Mouse (Mus musculus): ENCODE data around the gene Ikbip. TPM values are rescaled to one million over a fixed set of nuclear protein-coding genes. Genes with fewer than 3 reads are reported as not detected.

Gene Ikbip
- polyA plus RNA-seq (2015; fragmentation: Nextera tagmentation; extraction: Ambion mirVana), result 13.0 and 14.7 TPM in 2 replicates

DNA sequence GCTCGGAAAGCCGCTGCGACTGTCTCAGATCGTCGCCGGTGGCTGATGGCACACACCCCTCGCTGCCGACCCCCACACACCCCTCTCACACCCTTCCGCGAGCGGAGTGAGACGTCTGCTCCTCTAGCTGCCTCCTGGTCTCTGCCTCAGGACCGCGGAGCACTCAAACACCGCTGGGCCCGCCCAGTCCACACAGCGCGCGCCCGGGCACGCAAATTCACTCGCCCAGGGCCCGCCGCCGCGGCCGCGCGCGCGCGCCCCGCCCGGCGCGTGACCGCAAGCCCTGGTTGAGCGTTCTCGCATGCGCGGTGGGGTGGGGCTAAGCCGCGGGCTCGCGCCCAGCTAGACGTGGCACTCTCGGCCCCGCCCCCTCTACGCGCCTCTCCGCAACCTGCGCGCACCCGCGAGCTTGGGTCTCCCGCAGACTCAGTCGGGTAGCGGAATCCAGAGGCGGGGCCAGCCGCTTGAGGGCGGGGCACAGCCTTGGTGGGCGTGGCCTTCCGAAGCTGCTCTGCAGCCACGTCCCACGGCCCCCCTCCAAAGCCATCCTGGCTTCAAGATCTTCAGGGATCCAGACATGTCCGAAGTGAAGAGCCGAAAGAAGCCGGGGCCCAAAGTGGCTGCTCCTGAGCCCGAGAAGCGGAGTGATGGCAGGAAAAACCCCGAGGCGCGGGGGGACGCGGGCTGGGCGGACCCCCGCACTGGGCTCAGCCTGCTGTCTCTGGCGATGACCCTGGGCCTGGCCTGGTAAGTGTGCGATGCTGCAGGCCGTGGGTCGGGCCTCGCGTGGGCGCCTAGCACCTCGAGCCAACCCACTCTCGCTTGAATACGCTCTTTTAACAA, at the start of gene Ikbip, which contains the start of gene Apaf1:
Ikbip (plus strand) TSS at position 391 of the 843 bp plus-strand sequence.
Apaf1 (minus strand) TSS at position 221 of the 843 bp plus-strand sequence.
- Histone ChIP-seq H3K9ac (peak within 1 kb of the TSS; percentile 90), H3K4me3 (peak within 1 kb of the TSS; percentile 89), H3K4me1 (peaks cover 13% of the 10 kb centered on the region), H3K4me2 (peak within 1 kb of the TSS; percentile 74), H3K9me3 (replicated peaks) (no peaks in the 10 kb centered on the region), H3K27ac (peak within 1 kb of the TSS; percentile 83), H3K27me3 (no peaks in the 10 kb centered on the region), H3K36me3 (ENCODE audit: poor library complexity, severe bottlenecking) (peaks cover 8% of the 10 kb centered on the region)
- 1% methylated on average over 57 of the region's 87 CpGs for WGBS
- peak; percentile 96 for ATAC-seq

DNA sequence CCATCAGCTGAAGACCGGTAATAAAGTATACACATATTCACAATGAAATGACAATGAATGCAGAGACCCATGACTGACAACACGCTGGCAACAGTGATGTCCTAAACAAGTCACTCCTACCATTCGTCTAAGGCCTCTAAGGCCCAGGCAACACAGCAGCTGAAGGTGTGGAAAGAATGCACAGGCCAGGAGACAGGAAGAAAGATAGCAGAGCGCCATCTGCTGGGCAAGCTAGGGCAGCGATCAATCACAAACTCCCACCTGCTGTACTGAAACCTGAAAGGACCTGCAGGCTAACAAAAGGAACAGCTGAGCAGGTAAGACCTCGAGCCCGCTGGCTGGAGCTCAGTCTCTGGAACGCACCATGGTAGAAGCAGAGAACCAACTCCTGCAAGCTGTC, 48.8 kb upstream of the Ikbip start:
- no peaks in the 10 kb centered on the region for H3K9me3 ChIP-seq (replicated peaks)
- 22% methylated on average over 8 of the region's 8 CpGs for WGBS
- ATAC-seq, result peak; percentile 81
- H3K4me3 ChIP-seq, result no peak overlapping the region
- H3K4me1 ChIP-seq, result no peaks in the 10 kb centered on the region
- H3K36me3 ChIP-seq (ENCODE audit: poor library complexity, severe bottlenecking), result peaks cover 34% of the 10 kb centered on the region
- no peaks in the 10 kb centered on the region for H3K27me3 ChIP-seq
- H3K9ac ChIP-seq, result no peak overlapping the region
- H3K4me2 ChIP-seq, result no peak overlapping the region
- H3K27ac ChIP-seq, result no peak overlapping the region

DNA sequence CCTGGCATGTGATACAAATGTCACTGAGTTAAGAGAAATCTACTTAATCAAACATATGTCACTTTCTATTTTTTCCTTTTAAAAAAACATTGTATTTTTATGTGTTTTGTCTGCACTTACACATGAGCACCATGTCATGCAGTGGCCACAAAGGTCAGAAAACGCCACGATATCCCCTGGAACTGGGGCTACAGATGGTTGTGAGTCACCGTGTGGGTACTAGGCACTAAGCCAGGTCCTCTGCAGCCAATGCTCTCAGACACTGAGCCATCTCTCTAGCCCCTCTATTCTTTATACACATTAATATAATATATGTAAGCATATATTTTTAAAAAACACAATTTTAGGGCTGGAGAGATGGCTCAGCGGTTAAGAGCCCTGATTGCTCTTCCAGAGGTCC, 33.0 kb upstream of the Ikbip start:
- Histone ChIP-seq H3K9me3 (replicated peaks) (no peaks in the 10 kb centered on the region), H3K4me1 (no peaks in the 10 kb centered on the region), H3K4me3 (no peak overlapping the region), H3K27ac (no peak overlapping the region), H3K36me3 (ENCODE audit: poor library complexity, severe bottlenecking) (peaks cover 61% of the 10 kb centered on the region), H3K4me2 (no peak overlapping the region), H3K27me3 (no peaks in the 10 kb centered on the region), H3K9ac (no peak overlapping the region)
- ATAC-seq, result no peak
- 93% methylated on average over 4 of the region's 4 CpGs for WGBS

DNA sequence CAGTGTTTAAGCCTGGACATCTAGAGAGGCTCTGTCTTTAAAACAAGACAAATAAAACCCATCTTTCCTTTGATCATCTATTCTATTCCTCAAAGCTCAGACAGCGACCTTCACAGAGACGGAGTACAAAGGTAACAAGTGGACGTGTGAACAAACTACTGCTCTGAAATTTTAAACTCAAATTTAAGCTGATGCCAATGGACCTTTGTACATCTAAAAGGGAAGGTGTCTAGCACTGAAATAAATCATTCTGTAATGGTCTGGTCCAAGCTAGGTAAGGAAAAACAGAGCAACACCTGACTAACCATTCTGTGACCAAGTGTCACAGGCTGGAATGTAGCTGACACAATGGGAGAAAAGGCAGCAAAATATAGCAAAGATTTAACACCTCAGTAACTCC, 31.6 kb upstream of the Ikbip start:
- no peak overlapping the region for H3K4me3 ChIP-seq
- no peak overlapping the region for H3K4me2 ChIP-seq
- H3K9ac ChIP-seq, result no peak overlapping the region
- no peaks in the 10 kb centered on the region for H3K9me3 ChIP-seq (replicated peaks)
- WGBS, result 91% methylated on average over 3 of the region's 3 CpGs
- H3K27me3 ChIP-seq, result no peaks in the 10 kb centered on the region
- H3K4me1 ChIP-seq, result no peaks in the 10 kb centered on the region
- no peak overlapping the region for H3K27ac ChIP-seq
- peaks cover 70% of the 10 kb centered on the region for H3K36me3 ChIP-seq (ENCODE audit: poor library complexity, severe bottlenecking)
- ATAC-seq, result no peak

DNA sequence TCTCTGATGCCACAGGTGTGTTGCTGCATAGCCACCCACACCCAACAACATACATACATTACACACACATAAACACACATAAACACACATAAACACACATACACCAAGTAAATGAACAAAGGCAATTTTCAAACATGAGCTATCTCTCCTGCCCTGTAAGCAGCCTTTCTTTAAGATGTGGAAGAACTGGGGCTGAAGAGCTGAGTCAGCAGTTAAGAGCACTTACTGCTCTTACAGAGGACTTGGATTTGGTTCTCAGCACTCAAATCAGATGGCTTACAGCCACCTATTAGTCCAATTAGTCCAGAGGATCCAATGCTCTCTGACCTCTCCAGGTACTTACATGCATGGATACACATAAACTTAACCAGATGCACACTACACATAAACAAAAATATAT, 30.0 kb upstream of the Ikbip start:
- no peak overlapping the region for H3K9ac ChIP-seq
- H3K36me3 ChIP-seq (ENCODE audit: poor library complexity, severe bottlenecking), result peaks cover 54% of the 10 kb centered on the region
- no peaks in the 10 kb centered on the region for H3K27me3 ChIP-seq
- H3K27ac ChIP-seq, result no peak overlapping the region
- no peak overlapping the region for H3K4me2 ChIP-seq
- H3K9me3 ChIP-seq (replicated peaks), result no peaks in the 10 kb centered on the region
- ATAC-seq, result no peak
- H3K4me3 ChIP-seq, result no peak overlapping the region
- H3K4me1 ChIP-seq, result no peaks in the 10 kb centered on the region

DNA sequence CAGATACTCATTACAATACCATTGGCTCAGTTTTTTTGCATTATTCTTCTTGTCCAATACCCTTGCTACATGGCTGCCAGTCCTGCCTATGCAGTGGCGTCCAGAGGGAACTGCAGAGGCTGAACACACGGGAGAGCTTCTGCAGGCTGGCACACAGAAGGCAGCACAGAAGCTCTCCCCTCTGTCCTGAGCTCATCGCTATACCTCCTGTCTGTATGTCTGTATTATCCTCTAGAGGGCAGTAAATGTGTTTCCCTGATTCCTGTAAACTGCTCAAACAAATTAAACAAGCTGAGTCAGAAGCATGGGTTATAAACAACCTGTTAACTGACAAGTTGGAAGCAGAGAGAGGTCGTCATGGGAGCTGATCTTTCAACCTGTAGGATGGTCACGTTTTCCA, 22.0 kb upstream of the Ikbip start:
- H3K36me3 ChIP-seq (ENCODE audit: poor library complexity, severe bottlenecking), result peaks cover 56% of the 10 kb centered on the region
- no peak overlapping the region for H3K4me3 ChIP-seq
- H3K9me3 ChIP-seq (replicated peaks), result no peaks in the 10 kb centered on the region
- H3K9ac ChIP-seq, result no peak overlapping the region
- H3K4me1 ChIP-seq, result no peaks in the 10 kb centered on the region
- no peak overlapping the region for H3K4me2 ChIP-seq
- no peak overlapping the region for H3K27ac ChIP-seq
- 44% methylated on average over 5 of the region's 5 CpGs for WGBS
- H3K27me3 ChIP-seq, result no peaks in the 10 kb centered on the region
- ATAC-seq, result no peak

DNA sequence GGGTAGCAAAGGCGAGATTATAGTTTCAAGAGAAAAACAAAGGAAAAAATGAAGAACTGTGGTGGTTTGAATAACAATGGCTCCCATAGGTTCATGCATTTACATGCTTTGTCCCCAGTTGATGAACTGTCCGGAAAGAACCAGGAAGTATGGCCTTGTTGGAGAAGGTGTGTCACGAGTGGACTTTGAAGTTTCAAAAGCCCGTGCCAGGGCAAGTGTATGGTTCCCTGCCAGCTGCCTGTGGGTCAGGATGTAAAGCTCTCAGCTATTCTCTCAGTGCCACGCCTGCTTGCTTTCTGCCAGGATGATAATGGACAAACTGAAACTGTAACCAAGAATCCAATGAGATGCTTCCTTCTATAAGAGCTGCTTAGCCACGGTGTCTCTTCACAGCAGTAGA, 20.4 kb upstream of the Ikbip start:
- Histone ChIP-seq H3K4me2 (no peak overlapping the region), H3K4me3 (no peak overlapping the region), H3K36me3 (ENCODE audit: poor library complexity, severe bottlenecking) (peaks cover 70% of the 10 kb centered on the region), H3K27me3 (no peaks in the 10 kb centered on the region), H3K9ac (no peak overlapping the region), H3K4me1 (no peaks in the 10 kb centered on the region), H3K27ac (no peak overlapping the region), H3K9me3 (replicated peaks) (no peaks in the 10 kb centered on the region)
- 92% methylated on average over 6 of the region's 6 CpGs for WGBS
- ATAC-seq, result no peak

DNA sequence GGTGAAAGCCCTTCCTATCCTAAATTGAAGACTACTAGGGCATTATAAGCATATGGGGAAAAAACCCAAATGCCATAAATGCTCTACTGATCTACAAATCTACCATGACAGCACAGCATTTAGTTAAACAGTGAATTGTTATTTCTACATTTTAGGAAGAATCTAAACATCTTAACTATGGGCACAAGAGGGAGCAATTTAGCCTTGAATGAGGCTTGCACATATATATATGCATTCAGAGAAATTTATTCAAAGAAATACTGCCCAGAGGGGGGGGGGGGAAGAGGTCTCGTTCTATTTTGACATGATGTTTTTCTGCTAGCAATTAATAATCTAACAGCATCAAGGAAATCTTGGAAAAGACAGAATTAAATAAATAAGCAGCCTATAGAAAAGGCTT, 11.0 kb upstream of the Ikbip start:
- H3K4me2 ChIP-seq, result no peak overlapping the region
- no peak for ATAC-seq
- H3K4me1 ChIP-seq, result no peaks in the 10 kb centered on the region
- no peak overlapping the region for H3K27ac ChIP-seq
- H3K36me3 ChIP-seq (ENCODE audit: poor library complexity, severe bottlenecking), result peaks cover 33% of the 10 kb centered on the region
- H3K9me3 ChIP-seq (replicated peaks), result no peaks in the 10 kb centered on the region
- H3K27me3 ChIP-seq, result no peaks in the 10 kb centered on the region
- no peak overlapping the region for H3K4me3 ChIP-seq
- WGBS, result 55% methylated on average over 1 of the region's 1 CpGs
- H3K9ac ChIP-seq, result no peak overlapping the region

DNA sequence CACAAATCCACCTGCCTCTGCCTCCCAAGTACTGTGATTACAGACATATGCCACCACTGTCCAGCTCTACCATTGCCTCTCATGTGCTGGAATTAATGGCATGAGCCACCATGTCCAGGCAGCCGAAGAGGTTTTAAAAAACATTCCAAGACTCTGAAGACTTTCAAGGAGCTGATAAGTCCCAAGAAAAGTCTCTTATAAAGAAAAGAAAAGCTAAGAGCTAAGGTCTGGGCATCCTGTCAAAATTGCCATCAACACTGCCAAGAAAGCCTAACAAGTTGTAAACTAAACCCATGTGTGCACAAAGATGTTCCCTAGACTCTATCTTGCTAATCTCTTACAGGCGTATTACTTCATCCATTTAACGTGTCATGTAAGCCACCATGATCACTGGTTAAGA, 9.4 kb upstream of the Ikbip start:
- no peak for ATAC-seq
- no peaks in the 10 kb centered on the region for H3K27me3 ChIP-seq
- no peaks in the 10 kb centered on the region for H3K4me1 ChIP-seq
- H3K27ac ChIP-seq, result no peak overlapping the region
- H3K4me3 ChIP-seq, result no peak overlapping the region
- H3K36me3 ChIP-seq (ENCODE audit: poor library complexity, severe bottlenecking), result peaks cover 39% of the 10 kb centered on the region
- 79% methylated on average over 3 of the region's 3 CpGs for WGBS
- H3K9me3 ChIP-seq (replicated peaks), result no peaks in the 10 kb centered on the region
- no peak overlapping the region for H3K4me2 ChIP-seq
- no peak overlapping the region for H3K9ac ChIP-seq

DNA sequence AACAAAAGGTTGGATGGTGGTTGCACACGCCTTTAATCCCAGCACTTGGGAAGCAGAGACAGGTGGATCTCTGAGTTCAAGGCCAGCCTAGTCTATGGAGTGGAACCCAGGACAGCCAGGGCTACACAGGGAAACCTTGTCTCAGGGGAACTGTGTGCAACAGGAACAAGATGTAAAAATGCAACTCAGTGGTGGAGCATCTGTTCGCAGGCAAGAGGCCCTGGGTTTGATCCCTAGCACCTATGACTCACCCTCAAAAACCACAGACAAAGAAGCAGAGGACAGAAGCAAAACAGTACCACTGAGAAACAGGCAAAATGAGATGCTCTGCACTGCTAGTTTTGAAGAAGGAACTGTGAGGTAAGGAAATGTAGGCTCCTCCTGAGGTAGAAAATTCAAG, 6.1 kb upstream of the Ikbip start:
- ATAC-seq, result no peak
- WGBS, result 89% methylated on average over 2 of the region's 2 CpGs
- Histone ChIP-seq H3K9ac (no peak overlapping the region), H3K4me2 (no peak overlapping the region), H3K9me3 (replicated peaks) (no peaks in the 10 kb centered on the region), H3K27ac (no peak overlapping the region), H3K36me3 (ENCODE audit: poor library complexity, severe bottlenecking) (peaks cover 39% of the 10 kb centered on the region), H3K4me3 (no peak overlapping the region), H3K27me3 (no peaks in the 10 kb centered on the region), H3K4me1 (peaks cover 7% of the 10 kb centered on the region; the same call in 1 of the 2 replicates)

DNA sequence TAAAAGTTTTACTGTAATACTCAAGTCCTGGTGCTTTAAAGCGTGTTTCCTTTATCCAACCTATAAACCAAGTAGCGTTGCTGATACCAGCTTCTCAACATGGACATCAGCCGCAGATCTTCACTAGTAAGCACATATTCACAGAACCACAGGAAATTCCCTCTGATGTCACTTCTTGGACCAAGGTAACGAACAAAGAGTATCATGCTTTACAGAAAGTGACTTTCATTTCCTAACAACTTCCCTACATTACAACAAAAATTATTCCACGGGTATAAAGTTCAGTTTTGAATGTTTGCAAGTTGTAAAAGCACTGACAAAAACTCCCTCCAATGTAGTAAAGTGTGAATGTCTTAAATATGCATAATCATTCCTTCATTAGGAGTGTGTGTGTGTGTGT, 2.2 kb upstream of the Ikbip start:
- Histone ChIP-seq H3K4me2 (no peak overlapping the region), H3K4me1 (peaks cover 13% of the 10 kb centered on the region), H3K27me3 (no peaks in the 10 kb centered on the region), H3K9ac (no peak overlapping the region), H3K27ac (no peak overlapping the region), H3K36me3 (ENCODE audit: poor library complexity, severe bottlenecking) (peaks cover 27% of the 10 kb centered on the region), H3K4me3 (no peak overlapping the region), H3K9me3 (replicated peaks) (no peaks in the 10 kb centered on the region)
- 88% methylated on average over 5 of the region's 5 CpGs for WGBS
- no peak for ATAC-seq

DNA sequence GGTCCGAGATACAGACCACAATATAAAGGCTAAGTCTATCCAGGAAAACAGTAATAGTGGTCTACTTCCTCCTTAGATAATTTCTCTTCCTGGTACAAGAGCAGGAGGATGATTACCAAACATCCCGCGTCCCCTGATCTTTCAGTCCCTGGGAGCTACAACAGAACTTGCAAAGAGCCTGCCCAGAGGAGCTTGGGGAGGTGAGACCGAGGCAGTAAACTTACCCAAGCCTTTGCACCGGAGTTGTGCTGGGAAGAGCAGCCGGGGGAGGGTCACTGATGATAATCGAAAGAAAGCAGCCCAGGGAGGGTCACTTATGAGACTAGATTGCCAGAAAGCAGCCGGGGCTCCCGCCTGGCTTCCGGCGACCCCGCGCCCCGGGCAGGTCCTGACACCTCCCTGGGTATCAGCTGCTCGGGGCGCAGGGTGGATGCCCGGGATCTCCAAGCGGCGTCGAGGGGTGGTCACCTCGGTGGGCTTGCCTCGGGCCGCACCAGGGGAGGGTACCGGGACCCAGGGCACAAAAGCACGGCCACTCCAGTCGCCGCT, 707 bp upstream of the Ikbip start:
- under 1% methylated on average over 25 of the region's 27 CpGs for WGBS
- H3K9ac ChIP-seq, result peak overlapping the region; percentile 90
- peaks cover 15% of the 10 kb centered on the region for H3K36me3 ChIP-seq (ENCODE audit: poor library complexity, severe bottlenecking)
- ATAC-seq, result peak; percentile 50
- peak overlapping the region; percentile 74 for H3K4me2 ChIP-seq
- no peaks in the 10 kb centered on the region for H3K27me3 ChIP-seq
- no peaks in the 10 kb centered on the region for H3K9me3 ChIP-seq (replicated peaks)
- peak overlapping the region; percentile 89 for H3K4me3 ChIP-seq
- peak overlapping the region; percentile 83 for H3K27ac ChIP-seq
- H3K4me1 ChIP-seq, result peaks cover 13% of the 10 kb centered on the region
